ENCODE assay signal across 16 mouse cellular contexts in genomic region chr13:54923705-54924104, GRCm38 (mm10).
"Had no signal": no experiment of that assay in that cellular context is flagged by ENCODE, and none has a peak within 500 bp of the region (broad histone marks: within the 10 kb centered on the region; RNA-seq: fewer than 3 reads in every experiment).

No protein-coding gene starts in this region.

- DNase-seq: heart, postnatal 10 days; heart, postnatal 14 days; heart, postnatal 36 days; heart, postnatal 4 days; kidney, adult 11 months; kidney, adult 18-20 months; kidney, adult 2 months; kidney, adult 8-10 months; kidney, adult 9 months; kidney, postnatal 10 days; kidney, postnatal 14 days; kidney, postnatal 25 days; kidney, postnatal 36 days; kidney, postnatal 4 days; layer of hippocampus, adult 9-11 months; layer of hippocampus, postnatal 36 days had no signal
